Mouse (Mus musculus) liver, postnatal 0 days (tissue): ENCODE measurements around the gene Mapk11.

Experiments
- CTCF ChIP-seq: sonication (generic); IDR thresholded peaks from 2 replicates; pipeline ENCODE4 v1.5.1; 2016; ENCODE audit warnings: antibody characterized with exemption, low read depth
- EP300 ChIP-seq: IDR thresholded peaks from 2 replicates; pipeline ENCODE4 v1.6.1; 2016; ENCODE audit warnings: antibody characterized with exemption, low read depth, mild to moderate bottlenecking

DNA sequence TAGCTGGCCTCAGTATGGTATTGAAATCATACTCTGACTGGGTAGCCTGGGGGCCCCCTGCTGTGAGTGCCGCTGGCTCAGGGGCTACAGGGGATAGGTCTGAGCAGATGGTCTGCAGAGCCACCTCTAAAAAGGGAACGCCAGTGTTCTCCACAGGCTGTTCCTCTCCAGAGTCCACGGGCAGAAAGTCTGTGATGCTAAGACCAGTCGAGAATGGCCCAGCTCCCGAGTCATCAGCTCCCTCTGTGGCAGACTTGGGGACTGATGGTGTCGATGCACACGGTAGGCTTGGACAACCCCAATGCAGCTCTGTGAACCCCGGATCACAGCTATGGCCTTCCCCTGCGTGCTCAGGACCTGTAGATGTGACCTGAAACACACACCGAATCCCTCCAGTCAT, 45.5 kb downstream of the Mapk11 start:
- TF ChIP-seq CTCF (no peak), EP300 (no peak)
